Mouse (Mus musculus): ENCODE data around the gene Rad23a. TPM values are rescaled to one million over a fixed set of nuclear protein-coding genes. Genes with fewer than 3 reads are reported as not detected.

Rad23a gene
- total RNA-seq, 2 experiments from 2014 or later = 88.5 to 96.7 TPM

DNA sequence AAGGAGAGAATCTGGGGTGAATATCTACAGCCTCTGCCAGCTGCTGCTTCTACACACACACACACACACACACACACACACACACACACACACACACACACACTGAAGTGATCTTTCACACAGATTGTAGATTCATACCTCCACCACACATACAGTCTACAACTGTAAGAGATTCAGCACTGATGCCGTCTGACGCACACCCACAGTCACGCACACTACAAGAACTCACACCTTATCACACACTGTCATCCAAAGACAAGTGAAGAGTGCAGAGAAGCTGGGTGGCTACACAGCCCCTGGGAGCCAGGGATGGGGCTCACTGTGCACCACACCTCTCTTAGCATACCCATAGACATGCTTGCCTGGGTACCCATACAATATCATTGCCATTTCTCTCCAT is 26.6 kb downstream of the Rad23a start:
- no peak for DNase-seq

DNA sequence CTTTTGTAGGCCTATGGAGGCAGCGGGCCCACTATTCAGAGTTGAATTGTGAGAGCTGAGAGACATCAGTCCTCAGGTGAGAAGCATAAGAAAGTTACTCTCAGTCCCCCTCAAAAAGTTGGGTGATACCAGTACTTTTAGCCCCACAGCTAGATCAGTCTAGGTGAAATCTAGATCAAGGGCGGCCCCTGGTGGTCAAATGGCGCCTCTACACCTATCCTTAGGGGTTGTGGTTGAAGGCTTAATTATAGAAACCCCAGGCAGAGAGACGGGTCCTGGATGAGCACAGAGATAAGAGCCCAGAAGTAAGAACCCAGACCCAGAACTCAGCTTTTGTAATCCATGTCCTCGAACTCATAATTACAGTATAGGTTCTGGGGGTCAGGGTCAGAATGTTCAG is 27.4 kb downstream of the Rad23a start:
- peak; percentile 83 to 97 for DNase-seq

DNA sequence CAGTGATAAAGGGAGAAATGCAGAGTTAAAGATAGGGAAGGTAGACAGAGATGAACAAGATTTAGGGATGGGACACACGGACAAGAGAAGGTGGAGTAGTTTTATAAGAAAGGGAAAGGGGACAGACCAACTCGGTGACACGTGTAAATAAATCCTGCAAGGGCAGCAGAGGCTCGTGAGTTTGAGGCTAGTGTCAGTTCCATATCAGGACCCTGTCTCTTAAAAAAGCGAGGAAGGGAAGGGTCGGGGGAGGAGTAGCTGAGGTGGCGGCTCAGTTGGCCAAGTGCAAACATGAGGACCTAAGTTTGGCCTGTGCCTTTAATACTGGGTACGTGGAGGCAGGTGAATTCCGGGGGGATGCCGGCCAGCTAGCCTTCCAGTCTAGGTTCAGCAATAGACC is 29.2 kb downstream of the Rad23a start:
- DNase-seq = no peak

DNA sequence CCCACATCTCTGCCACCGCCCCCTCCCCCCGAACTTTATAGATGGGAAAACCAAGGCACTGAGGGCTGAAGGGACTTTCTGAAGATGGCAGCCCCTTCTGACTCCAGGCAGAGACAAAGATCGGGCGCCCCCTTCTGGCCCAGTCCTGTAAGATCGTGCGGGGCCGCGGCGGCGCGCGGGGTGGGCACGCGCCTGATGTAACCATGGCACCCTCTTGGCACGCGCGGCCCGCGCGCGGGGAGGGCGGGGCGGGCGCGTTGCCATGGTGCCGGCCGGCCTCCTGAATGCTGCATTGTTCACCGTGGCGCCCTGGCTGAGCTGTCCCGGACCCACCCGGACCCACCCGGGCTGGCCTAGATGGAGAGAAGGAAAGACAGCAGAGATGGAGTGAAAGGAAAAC is 29.6 kb downstream of the Rad23a start:
- DNase-seq = peak; percentile 91 to 96

DNA sequence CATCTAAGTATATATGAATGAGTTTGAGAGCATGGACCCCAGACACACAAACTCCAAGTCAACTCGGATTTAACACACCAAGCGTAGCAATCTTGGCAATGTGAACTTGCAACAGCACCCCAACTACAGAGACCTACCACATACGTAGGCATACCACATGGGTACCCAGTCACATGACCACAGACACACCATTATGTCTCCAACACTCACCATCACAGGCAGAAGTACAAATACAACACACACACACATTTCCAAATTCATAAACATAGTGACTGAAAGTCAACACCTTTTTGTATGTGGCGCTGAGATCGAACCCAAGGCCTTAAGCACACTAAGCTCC is 30.6 kb downstream of the Rad23a start:
- no peak for DNase-seq

- DNase-seq = no peak
These were observed 31.1 kb downstream of the Rad23a start for GRCm38 (mm10) chr8:84809109-84809940.

- no peak for DNase-seq
These were observed 34.4 kb downstream of the Rad23a start for GRCm38 (mm10) chr8:84806031-84806430.

- DNase-seq = peak; percentile 82 to 85
These were observed 40.2 kb downstream of the Rad23a start, which contains the start of gene Nfix for GRCm38 (mm10) chr8:84799999-84800831. Gene Nfix, minus strand, starts transcription at chr8:84800344.

DNA sequence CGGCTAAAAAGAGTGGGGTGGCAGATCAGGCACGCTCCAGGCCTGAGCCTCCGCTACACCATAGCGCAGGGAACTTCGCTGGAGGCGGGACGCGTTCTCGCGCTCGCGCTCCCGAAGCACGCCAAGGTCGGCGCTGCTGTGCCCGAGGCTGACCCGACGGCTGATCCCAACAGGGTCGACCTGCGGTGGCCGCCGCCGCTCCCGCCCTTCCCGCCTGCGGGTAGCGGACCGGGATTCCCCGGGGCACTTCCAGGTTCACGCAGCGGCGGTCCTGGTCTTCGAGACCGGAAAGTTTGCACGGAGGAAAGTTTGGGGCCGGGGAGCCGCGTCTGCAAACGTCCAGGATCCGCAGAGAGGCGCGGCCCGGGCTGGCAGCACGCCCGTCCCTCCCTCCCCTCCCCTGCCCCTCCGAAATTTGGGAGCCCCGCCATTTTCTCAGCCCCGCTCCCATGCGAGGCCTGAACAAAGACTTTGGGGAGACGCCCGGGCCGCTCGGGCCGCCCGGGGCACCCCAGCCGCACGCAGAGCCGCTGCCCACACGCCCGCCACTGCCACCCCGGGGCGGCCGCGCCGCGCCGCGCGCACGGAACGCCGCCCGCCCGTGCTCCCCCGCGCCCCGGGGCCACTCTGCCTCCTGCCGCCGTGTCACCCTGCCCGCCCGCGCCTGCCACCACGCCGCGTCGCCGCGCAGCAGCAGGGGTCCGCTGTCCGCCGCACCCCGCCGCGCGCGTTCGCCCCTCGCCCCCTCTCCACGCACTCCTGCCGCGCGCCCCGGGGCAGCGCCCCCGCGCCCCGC is 41.1 kb downstream of the Rad23a start:
- DNase-seq = peak; percentile 73 to 80

GRCm38 (mm10) chr8:84798446-84799135 is 41.9 kb downstream of the Rad23a start:
- DNase-seq = peak in 1 of 2 experiments; percentile 64

DNA sequence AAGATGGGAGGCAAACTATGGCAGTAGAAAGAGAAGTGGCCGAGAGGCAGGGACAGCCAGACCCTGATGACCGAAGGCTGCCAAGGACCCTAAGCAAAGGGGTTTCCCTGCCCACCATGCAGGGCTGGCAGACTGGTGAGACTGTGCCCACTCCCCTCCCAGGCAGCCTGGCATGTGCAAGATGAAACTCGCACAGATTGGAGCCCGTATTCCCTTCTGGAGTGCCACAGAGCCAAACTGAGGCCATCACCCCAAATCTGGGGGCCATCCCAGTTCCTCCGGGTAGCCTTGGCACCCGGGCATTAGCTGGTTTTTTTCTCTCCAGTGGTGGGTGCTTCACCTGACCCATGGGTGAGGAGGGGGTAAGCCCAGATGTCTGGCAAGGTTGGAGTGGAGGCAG is 42.5 kb downstream of the Rad23a start:
- DNase-seq = peak in 1 of 2 experiments; percentile 23

DNA sequence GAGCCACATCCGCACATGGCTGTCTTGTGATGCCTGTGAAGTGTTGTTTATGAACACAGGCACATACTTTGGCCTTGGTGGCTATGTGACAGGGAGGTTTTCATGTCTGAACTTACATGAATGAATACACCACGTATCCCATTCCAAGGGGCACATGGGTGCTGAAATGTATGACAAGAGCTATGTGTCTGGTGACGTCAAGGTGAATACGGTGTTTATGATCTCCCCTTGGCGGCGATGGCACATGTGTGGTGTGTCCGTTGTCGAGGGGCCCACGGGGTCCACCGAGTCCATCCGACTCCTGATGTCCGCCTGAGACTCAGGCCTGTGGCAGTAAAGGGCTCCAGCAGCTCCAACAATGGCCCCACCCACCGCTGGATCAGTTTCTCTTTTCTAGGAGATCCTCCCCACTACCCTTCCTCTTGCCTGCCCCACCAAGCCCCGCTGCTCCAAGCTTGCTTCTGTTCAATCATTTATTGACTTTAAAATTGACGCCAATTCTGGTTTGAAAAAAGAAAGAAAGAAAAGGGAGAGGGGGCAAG is 43.1 kb downstream of the Rad23a start:
- DNase-seq = peak; percentile 45 to 54

GRCm38 (mm10) chr8:84794486-84794885 is 46.0 kb downstream of the Rad23a start:
- peak; percentile 37 to 53 for DNase-seq

DNA sequence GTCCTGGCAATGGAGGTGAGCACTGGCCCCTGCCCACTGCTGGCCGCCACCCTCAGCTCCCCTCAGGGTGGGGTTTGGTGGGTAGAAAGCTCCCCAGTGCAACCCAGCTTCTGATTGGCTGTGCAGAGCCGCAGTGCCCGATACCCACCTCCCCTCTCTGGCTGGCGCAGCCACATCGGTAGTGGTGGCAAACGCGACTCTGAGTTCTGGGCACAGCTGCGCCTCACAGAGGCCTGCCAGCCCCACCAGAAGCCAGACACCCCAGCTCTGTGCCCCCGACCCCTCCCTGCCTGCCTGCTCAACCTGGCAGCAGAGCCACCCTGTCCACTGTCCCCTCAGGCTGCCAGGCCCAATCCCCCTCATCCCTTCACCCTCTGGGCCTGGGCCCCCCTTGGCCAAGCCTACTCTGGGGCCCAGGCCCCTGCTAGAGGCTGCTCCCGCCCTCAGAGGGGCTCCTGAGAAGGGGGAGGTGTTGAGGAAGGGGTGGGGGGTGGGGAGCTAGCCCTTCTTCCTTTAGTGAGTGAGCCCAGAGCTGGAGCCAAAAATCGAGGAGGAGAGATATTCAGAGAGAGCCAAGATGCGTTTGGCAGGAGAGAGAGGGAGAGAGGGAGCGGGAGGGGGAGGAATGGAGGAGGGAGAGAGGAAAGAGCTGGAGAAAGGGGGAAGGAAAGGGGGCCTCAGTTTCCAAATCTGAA is 46.5 kb downstream of the Rad23a start:
- DNase-seq = peak; percentile 74 to 86

DNA sequence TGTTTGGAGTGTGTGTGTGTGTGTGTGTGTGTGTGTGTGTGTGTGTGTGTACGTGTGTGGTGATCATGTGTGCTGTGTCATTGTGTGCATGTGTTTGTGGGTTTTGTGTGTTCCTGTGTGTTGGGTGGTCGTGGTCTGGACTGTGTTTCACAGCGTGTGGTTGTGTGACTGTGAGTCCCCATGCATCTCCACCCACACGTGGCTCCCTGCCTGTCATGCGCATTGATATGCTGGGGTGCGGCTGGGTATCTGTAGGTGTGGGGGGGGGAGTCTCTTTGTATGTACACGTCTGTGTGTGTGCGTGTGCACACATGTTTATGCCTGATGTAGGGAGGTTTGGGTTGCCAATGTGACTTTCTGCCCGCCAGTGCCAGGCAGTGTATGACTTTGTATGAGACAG is 47.3 kb downstream of the Rad23a start:
- DNase-seq = no peak

GRCm38 (mm10) chr8:84792429-84792947 is 48.0 kb downstream of the Rad23a start:
- no peak for DNase-seq

GRCm38 (mm10) chr8:84790537-84790936 is 49.9 kb downstream of the Rad23a start:
- DNase-seq = no peak

DNA sequence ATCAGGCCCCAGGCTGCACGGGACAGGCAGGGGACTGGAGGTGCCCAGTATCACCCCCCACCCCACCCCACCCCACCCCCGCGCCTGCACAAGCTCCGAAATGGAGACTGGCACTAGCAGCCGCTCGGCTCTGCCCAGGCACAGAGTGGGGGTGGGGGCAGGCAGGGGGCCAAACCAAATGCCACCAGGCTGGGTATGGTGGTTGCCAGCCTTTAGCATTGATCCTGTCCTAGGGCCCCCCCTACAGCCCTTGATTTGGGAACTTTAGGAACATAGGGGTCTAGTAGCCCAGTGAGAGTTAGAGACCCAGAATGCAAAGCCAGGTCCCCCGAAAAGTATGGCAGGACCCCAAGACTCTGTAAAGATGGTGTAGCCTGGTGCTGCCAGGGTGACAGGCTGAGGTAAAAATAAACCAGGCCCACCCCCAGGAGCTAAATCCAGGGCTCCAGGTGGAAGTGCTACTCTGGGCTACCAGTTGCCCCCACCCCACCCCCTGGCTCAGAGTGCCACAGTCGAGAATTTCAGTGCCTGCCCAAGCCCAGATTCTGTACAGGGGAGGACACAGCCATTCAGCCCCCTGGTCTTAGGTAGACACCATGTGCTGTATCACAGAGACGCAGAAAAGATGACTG is 50.5 kb downstream of the Rad23a start:
- DNase-seq = peak; percentile 69 to 77

- DNase-seq = no peak
These were observed 51.1 kb downstream of the Rad23a start for GRCm38 (mm10) chr8:84789345-84789744.

DNA sequence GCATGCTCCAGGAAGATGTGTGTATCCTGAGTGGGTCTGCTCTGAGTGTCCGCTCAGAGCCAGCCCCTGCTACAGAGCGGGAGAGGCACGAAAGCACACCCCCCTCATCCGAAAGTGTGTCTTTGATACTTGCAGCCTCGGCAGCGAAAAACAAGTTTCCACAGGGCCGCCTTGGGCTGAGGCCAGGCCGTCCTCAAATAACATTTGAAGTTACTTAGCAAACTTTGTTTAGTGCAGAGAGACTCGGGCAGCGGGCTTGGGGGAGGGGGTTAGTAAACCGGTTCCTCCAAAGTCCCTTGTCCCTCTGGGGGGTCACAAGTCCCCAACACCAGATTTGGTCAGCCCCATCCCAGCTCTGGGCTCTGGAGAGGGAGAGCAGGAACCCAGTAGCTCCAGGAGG is 51.6 kb downstream of the Rad23a start:
- peak; percentile 83 to 89 for DNase-seq
